In genomic region chr8:95331720-95332436, GRCm38 (mm10) we compare ENCODE assay signal across 8 mouse cellular contexts. TPM values are rescaled to one million over a fixed set of nuclear protein-coding genes. Genes with fewer than 3 reads are reported as not detected.
DNase-seq lines count a peak whose midpoint lies in the region; ATAC-seq and TF ChIP-seq lines count a peak whose summit lies in the region.

TSS of gene Zfp319 (minus strand) at chr8:95331950.
TSS of gene Usb1 (plus strand) at chr8:95332284.

- no peaks in the 10 kb centered on the region for H3K9me3 ChIP-seq in forebrain, embryonic 15.5 days
- H3K9me3 ChIP-seq in lung, embryonic 14.5 days (ENCODE audit: low read depth, low read length) = no peaks in the 10 kb centered on the region

- no peaks in the 10 kb centered on the region for H3K27me3 ChIP-seq in forebrain, embryonic 15.5 days
- no peaks in the 10 kb centered on the region for H3K27me3 ChIP-seq in lung, embryonic 14.5 days (ENCODE audit: insufficient read depth, low read length)
- H3K27me3 ChIP-seq in thymus, adult 2 months (ENCODE audit: control insufficient read depth, insufficient read depth, low read length) = no peaks in the 10 kb centered on the region

- H3K36me3 ChIP-seq in forebrain, embryonic 15.5 days = peaks cover 30% of the 10 kb centered on the region
- peaks cover 29% of the 10 kb centered on the region for H3K36me3 ChIP-seq in lung, embryonic 14.5 days (ENCODE audit: insufficient read depth)
- H3K36me3 ChIP-seq in thymus, adult 2 months (ENCODE audit: control insufficient read depth, insufficient read depth, low read length) = peaks cover 18% of the 10 kb centered on the region

- peak; percentile 93 for ATAC-seq in forebrain, embryonic 15.5 days (replicated peaks)
- peak; percentile 94 for ATAC-seq in lung, embryonic 14.5 days (ENCODE audit: insufficient read depth)

- peak within 1 kb of the TSS; percentile 80 for H3K4me2 ChIP-seq in forebrain, embryonic 15.5 days (replicated peaks)
- H3K4me2 ChIP-seq in lung, embryonic 14.5 days = peak within 1 kb of the TSS; percentile 87

- H3K4me3 ChIP-seq in forebrain, embryonic 15.5 days = peak within 1 kb of the TSS; percentile 88
- H3K4me3 ChIP-seq in layer of hippocampus, adult 2 months = peak within 1 kb of the TSS; percentile 96
- peak within 1 kb of the TSS; percentile 84 for H3K4me3 ChIP-seq in lung, embryonic 14.5 days (ENCODE audit: low read depth, low read length)
- H3K4me3 ChIP-seq in olfactory bulb, adult 2 months (ENCODE audit: insufficient read depth, low read depth, low read length) = peak within 1 kb of the TSS; percentile 85
- peak within 1 kb of the TSS; percentile 83 for H3K4me3 ChIP-seq in thymus, adult 2 months (ENCODE audit: control insufficient read depth, insufficient read depth, low read length)

- H3K4me1 ChIP-seq in forebrain, embryonic 15.5 days = peaks cover 28% of the 10 kb centered on the region
- H3K4me1 ChIP-seq in lung, embryonic 14.5 days (ENCODE audit: insufficient read depth) = peaks cover 10% of the 10 kb centered on the region
- peaks cover 11% of the 10 kb centered on the region for H3K4me1 ChIP-seq in olfactory bulb, adult 2 months (ENCODE audit: control insufficient read depth, insufficient read depth, low read length)
- H3K4me1 ChIP-seq in thymus, adult 2 months (replicated peaks; ENCODE audit: control insufficient read depth, insufficient read depth, low read length) = peaks cover 3% of the 10 kb centered on the region; the same call in 1 of the 2 replicates

- peak; percentile 74 for TF ChIP-seq CTCF in layer of hippocampus, adult 2 months (conservative IDR thresholded peaks at IDR 0.05)
- peak; percentile 81 for TF ChIP-seq CTCF in lung, embryonic 14.5 days (IDR thresholded peaks at IDR 0.05; ENCODE audit: low read depth)
- TF ChIP-seq CTCF in olfactory bulb, adult 2 months (IDR thresholded peaks at IDR 0.05; ENCODE audit: insufficient read depth, low read depth, low read length) = no peak
- peak; percentile 80 for TF ChIP-seq CTCF in thymus, adult 2 months (IDR thresholded peaks at IDR 0.05; ENCODE audit: borderline replicate concordance, control insufficient read depth, extremely low read depth, insufficient read depth, low read length, poor library complexity)

- intact Hi-C loops in heart, postnatal 36 days (cut with DNase I) = loop anchor here (1.0 to 2.0 kb wide), 2 partner anchors 39 to 78 kb away; no protein-coding TSS in a partner anchor

- TF ChIP-seq POLR2A in olfactory bulb, adult 2 months (IDR thresholded peaks at IDR 0.05; ENCODE audit: insufficient read depth, low read depth, low read length) = peak; percentile 66
- TF ChIP-seq POLR2A in thymus, adult 2 months (IDR thresholded peaks at IDR 0.05; ENCODE audit: control insufficient read depth, extremely low read depth, insufficient read depth, low read length, poor library complexity) = peak; percentile 54; the same call in 1 of the 2 replicates

- H3K27ac ChIP-seq in forebrain, embryonic 15.5 days (replicated peaks) = peak within 1 kb of the TSS; percentile 94
- H3K27ac ChIP-seq in layer of hippocampus, adult 2 months = peak within 1 kb of the TSS; percentile 97
- peak within 1 kb of the TSS; percentile 98 for H3K27ac ChIP-seq in lung, embryonic 14.5 days (ENCODE audit: low read depth)
- H3K27ac ChIP-seq in olfactory bulb, adult 2 months (ENCODE audit: insufficient read depth, low read depth, low read length) = peak within 1 kb of the TSS; percentile 57
- H3K27ac ChIP-seq in thymus, adult 2 months (ENCODE audit: control insufficient read depth, insufficient read depth, low read length) = peak within 1 kb of the TSS; percentile 78

- H3K9ac ChIP-seq in forebrain, embryonic 15.5 days (replicated peaks) = peak within 1 kb of the TSS; percentile 99
- peak within 1 kb of the TSS; percentile 87 for H3K9ac ChIP-seq in lung, embryonic 14.5 days

- WGBS in forebrain, embryonic 15.5 days = under 1% methylated on average over 73 of the region's 80 CpGs
- under 1% methylated on average over 80 of the region's 80 CpGs for WGBS in lung, embryonic 14.5 days
- under 1% methylated on average over 77 of the region's 80 CpGs for WGBS in olfactory bulb, adult 2 months
- WGBS in thymus, adult 2 months = under 1% methylated on average over 71 of the region's 80 CpGs

- DNase-seq in ES-CJ7 (ENCODE audit: low read depth, low spot score) = peak; percentile 97
- DNase-seq in cerebellum, adult 11 months = peak; percentile 89
- peak; percentile 96 to 97 for DNase-seq in heart, postnatal 36 days
- peak; percentile 89 to 93 for DNase-seq in layer of hippocampus, adult 2 months (ENCODE audit: low spot score in 2 of 2)
- DNase-seq in lung, embryonic 14.5 days = peak; percentile 97
- DNase-seq in thymus, adult 2 months = peak; percentile 95

RNA-seq across cellular contexts. Expression of gene Zfp319, which starts in this region (rescaled TPM):
- 18.6 and 19.8 TPM in 2 replicates for polyA plus RNA-seq in forebrain, embryonic 15.5 days (2015; fragmentation: Nextera tagmentation; extraction: Ambion mirVana)
- total RNA-seq in heart, postnatal 36 days (2021) = 1 to 10 TPM; 8.1 to 8.7 TPM
- total RNA-seq in layer of hippocampus, adult 2 months (2021) = 10 to 100 TPM; 15.0 to 16.7 TPM
- 9.2 and 10.9 TPM in 2 replicates for polyA plus RNA-seq in lung, embryonic 14.5 days (2014; fragmentation: Nextera tagmentation; extraction: Ambion mirVana)
- not detected in 2 replicates for polyA plus RNA-seq in olfactory bulb, adult 2 months (2012; ENCODE audit: insufficient read depth, insufficient read length, low replicate concordance, missing spikeins)
- 30.7 and 34.8 TPM in 2 replicates for polyA plus RNA-seq in thymus, adult 2 months (2012; rRNA removed)

RNA-seq across cellular contexts. Expression of gene Usb1, which starts in this region (rescaled TPM):
- polyA plus RNA-seq in forebrain, embryonic 15.5 days (2015; fragmentation: Nextera tagmentation; extraction: Ambion mirVana) = 44.4 and 45.9 TPM in 2 replicates
- 10 to 100 TPM; 13.6 to 18.9 TPM for total RNA-seq in heart, postnatal 36 days (2021)
- 10 to 100 TPM in 1 of 2 experiments, 1 to 10 TPM in 1; 9.8 to 13.1 TPM for total RNA-seq in layer of hippocampus, adult 2 months (2021)
- 32.1 and 34.0 TPM in 2 replicates for polyA plus RNA-seq in lung, embryonic 14.5 days (2014; fragmentation: Nextera tagmentation; extraction: Ambion mirVana)
- polyA plus RNA-seq in olfactory bulb, adult 2 months (2012; ENCODE audit: insufficient read depth, insufficient read length, low replicate concordance, missing spikeins) = not detected in 2 replicates
- polyA plus RNA-seq in thymus, adult 2 months (2012; rRNA removed) = 51.9 and 55.6 TPM in 2 replicates

Comparison
In these comparisons a context has a peak if more than half of its experiments do, and no peak if none do; other contexts are left out.
1. Peak in every context shown above with its lines: DNase-seq, ATAC-seq, H3K4me3 ChIP-seq and H3K27ac ChIP-seq.
2. RNA of gene Zfp319 (polyA plus RNA-seq): 30.7 to 34.8 TPM in thymus, adult 2 months, 18.6 to 19.8 TPM in forebrain, embryonic 15.5 days and 9.2 to 10.9 TPM in lung, embryonic 14.5 days; not detected in olfactory bulb, adult 2 months; every median in the first group is over 10 times any median in the second.